Mouse (Mus musculus) kidney, adult 2 months (tissue): Measurements from ENCODE around the gene Capzb. TPM values are rescaled to one million over a fixed set of nuclear protein-coding genes. Genes with fewer than 3 reads are reported as not detected.

Experiments
- DNase-seq: peaks from one replicate; pipeline ENCODE4 v3.0.0; 2021
- H3K27ac ChIP-seq: fragments of 200-500 bp; 2 replicates; pipeline ENCODE4 v1.5.1; 2012; ENCODE audit warnings: low read depth, low read length, control low read depth, inconsistent platforms; ENCODE audit not compliant: insufficient read depth
- H3K27me3 ChIP-seq: fragments of 200-500 bp; replicated peaks from 2 replicates; pipeline ENCODE4 v1.6.1; 2012; ENCODE audit warnings: mild to moderate bottlenecking, moderate library complexity, low read length, inconsistent platforms; ENCODE audit not compliant: control insufficient read depth, insufficient read depth
- H3K36me3 ChIP-seq: fragments of 200-500 bp; 2 replicates; pipeline ENCODE4 v1.6.1; 2012; ENCODE audit warnings: mild to moderate bottlenecking, moderate library complexity, low read length, inconsistent platforms; ENCODE audit not compliant: control insufficient read depth, insufficient read depth
- H3K4me1 ChIP-seq: fragments of 200-500 bp; 2 replicates; pipeline ENCODE4 v1.6.1; 2011; ENCODE audit warnings: low read length; ENCODE audit not compliant: control insufficient read depth, insufficient read depth
- H3K4me3 ChIP-seq: fragments of 200-500 bp; 2 replicates; pipeline ENCODE4 v1.5.1; 2011; ENCODE audit warnings: mild to moderate bottlenecking, low read depth, low read length, control low read depth; ENCODE audit not compliant: insufficient read depth
- CTCF ChIP-seq: fragments of 200-500 bp; conservative IDR thresholded peaks from 2 replicates; pipeline ENCODE4 v1.5.1; 2011; ENCODE audit warnings: low read depth, mild to moderate bottlenecking, control low read depth, low read length, moderate library complexity, mixed read lengths; ENCODE audit not compliant: insufficient read depth, insufficient read length
- POLR2A ChIP-seq: fragments of 200-500 bp; IDR thresholded peaks from one replicate; pipeline ENCODE4 v1.6.1; 2011; ENCODE audit warnings: low read depth, low read length, control low read depth
- WGBS: fragments of 180-500 bp; shearing (Covaris S2); methylation state at CpG from one replicate; pipeline ENCODE4 v1.1.7; 2018; 5-methylcytosine and 5-hydroxymethylcytosine counted together
- polyA plus RNA-seq: library from polyadenylated mRNA; depleted of rRNA; stranded (reverse); fragments of >200 nt; gene quantifications from 2 replicates; pipeline ENCODE4 v1.2.3, GENCODE M21; 2012

Capzb gene
- polyA plus RNA-seq, 1 experiment: 134 TPM

DNA sequence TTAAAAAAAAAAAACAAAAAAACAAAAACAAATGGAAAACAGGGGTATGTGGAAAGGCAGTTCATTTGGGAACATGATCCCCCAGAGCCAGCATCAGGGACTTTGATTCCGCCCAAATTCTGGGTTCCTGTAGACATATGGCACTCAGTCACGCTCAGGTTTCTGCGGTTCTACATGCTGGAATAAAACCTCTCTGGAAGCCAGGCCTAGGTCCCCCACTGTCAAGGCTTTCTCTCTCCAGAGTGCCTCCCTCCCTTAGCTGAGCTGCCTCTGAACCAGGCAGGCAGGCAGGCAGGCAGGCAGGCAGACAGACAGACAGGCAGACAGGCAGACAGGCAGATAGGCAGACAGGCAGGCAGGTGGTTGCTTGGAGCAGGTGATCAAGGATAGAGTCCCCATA lies 77.5 kb downstream of the Capzb start:
- no peak for DNase-seq
- 92% methylated on average over 3 of the region's 3 CpGs for WGBS
- Histone ChIP-seq H3K4me1 (no peaks in the 10 kb centered on the region), H3K27me3 (no peaks in the 10 kb centered on the region), H3K27ac (no peak overlapping the region), H3K4me3 (no peak overlapping the region), H3K36me3 (no peaks in the 10 kb centered on the region)
- TF ChIP-seq POLR2A (no peak), CTCF (no peak)

- no peaks in the 10 kb centered on the region for H3K27me3 ChIP-seq
- no peaks in the 10 kb centered on the region for H3K4me1 ChIP-seq
- H3K27ac ChIP-seq: no peak overlapping the region
- DNase-seq: no peak
- no peak for TF ChIP-seq POLR2A
- no peak for TF ChIP-seq CTCF
- H3K36me3 ChIP-seq: no peaks in the 10 kb centered on the region
- H3K4me3 ChIP-seq: no peak overlapping the region
- 78% methylated on average over 9 of the region's 9 CpGs for WGBS
Observed at GRCm38 (mm10) chr4:139271562-139271961, 78.9 kb downstream of the Capzb start.

GRCm38 (mm10) chr4:139272951-139273680 lies 80.4 kb downstream of the Capzb start:
- H3K27me3 ChIP-seq: no peaks in the 10 kb centered on the region
- peak; percentile 34 for DNase-seq
- no peak overlapping the region for H3K27ac ChIP-seq
- H3K36me3 ChIP-seq: no peaks in the 10 kb centered on the region
- 78% methylated on average over 10 of the region's 10 CpGs for WGBS
- TF ChIP-seq CTCF: no peak
- TF ChIP-seq POLR2A: no peak
- no peaks in the 10 kb centered on the region for H3K4me1 ChIP-seq
- H3K4me3 ChIP-seq: no peak overlapping the region

- Histone ChIP-seq H3K4me1 (no peaks in the 10 kb centered on the region), H3K4me3 (no peak overlapping the region), H3K27me3 (no peaks in the 10 kb centered on the region), H3K36me3 (no peaks in the 10 kb centered on the region), H3K27ac (no peak overlapping the region)
- no peak for TF ChIP-seq CTCF
- no peak for TF ChIP-seq POLR2A
- DNase-seq: no peak
- WGBS: 67% methylated on average over 7 of the region's 7 CpGs
Observed at GRCm38 (mm10) chr4:139274573-139274972, 81.9 kb downstream of the Capzb start.

DNA sequence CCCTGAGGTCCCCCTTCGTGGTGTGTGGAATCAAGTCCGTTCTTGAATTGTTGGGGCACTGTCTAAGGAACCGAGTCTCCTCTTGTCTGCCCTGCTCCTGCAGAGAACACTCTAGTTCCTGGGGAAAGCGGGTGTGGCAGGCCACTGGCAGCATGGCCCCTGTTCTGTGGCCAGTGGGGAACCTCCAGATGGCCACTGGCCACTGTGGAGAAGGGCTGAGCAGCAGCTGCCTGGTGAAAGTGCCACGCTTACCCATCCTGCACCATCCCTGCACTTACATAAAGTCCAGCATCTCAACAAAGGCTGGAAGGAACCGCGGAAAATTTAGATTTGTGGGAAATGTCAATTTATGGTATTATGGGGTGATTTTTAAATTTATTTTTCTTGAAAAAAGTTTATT lies 83.7 kb downstream of the Capzb start:
- H3K27ac ChIP-seq: no peak overlapping the region
- H3K36me3 ChIP-seq: no peaks in the 10 kb centered on the region
- TF ChIP-seq CTCF (no peak), POLR2A (no peak)
- no peaks in the 10 kb centered on the region for H3K27me3 ChIP-seq
- H3K4me3 ChIP-seq: no peak overlapping the region
- no peaks in the 10 kb centered on the region for H3K4me1 ChIP-seq
- 87% methylated on average over 7 of the region's 7 CpGs for WGBS
- no peak for DNase-seq

DNA sequence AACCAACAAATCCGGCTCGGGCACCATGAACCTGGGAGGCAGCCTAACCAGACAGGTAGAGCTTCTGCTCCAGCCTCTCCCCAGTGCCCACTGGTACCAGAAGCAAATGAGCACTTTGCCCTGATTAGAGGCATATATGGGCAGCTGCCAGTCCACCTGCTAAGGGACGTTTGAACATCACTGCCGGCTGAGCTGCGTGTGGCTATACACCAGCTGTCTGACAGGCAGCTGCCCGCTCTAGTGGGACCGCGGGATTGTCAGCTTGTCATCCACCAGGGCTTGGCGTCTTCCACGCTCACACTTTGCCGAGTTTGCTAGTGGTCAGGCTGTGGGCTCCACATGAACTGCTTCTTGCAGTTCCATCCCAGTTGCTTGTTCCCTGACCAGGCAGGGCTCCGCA lies 87.8 kb downstream of the Capzb start:
- peaks cover 3% of the 10 kb centered on the region; the same call in 1 of the 2 replicates for H3K4me1 ChIP-seq
- H3K27ac ChIP-seq: no peak overlapping the region
- 87% methylated on average over 12 of the region's 12 CpGs for WGBS
- TF ChIP-seq POLR2A: no peak
- no peak for TF ChIP-seq CTCF
- H3K36me3 ChIP-seq: no peaks in the 10 kb centered on the region; the same call in 1 of the 2 replicates
- DNase-seq: no peak
- H3K27me3 ChIP-seq: no peaks in the 10 kb centered on the region
- no peak overlapping the region for H3K4me3 ChIP-seq

DNA sequence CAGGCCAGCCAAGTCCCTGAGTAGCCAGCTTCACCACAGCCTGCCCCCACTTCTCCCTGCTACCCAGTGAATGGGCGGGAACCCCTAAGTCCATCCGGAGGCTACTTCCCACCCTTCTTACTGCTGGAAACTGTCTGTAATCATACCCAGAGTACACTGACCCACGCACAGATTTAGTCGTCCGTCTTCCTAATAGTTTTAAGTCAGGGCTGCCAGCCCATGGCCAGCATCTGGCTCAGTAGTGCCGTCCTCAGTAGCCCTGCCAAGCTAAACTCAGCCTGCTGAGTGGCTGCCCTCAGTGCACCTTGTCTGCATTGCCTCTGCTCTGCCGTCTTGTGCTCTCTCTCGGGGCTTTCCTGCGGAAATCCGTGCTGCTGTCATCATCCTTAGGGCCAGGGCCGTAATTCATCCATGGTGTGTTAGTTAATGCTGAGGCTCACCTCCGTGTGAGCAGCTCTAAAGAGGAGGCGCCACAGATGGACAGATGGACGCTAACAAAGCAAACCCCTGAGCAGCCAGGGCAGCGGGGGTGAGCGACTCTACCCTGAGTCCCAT lies 89.2 kb downstream of the Capzb start:
- H3K36me3 ChIP-seq: no peaks in the 10 kb centered on the region; the same call in 1 of the 2 replicates
- TF ChIP-seq POLR2A: no peak
- TF ChIP-seq CTCF: no peak
- H3K27ac ChIP-seq: peak overlapping the region; percentile 49
- peak; percentile 64 for DNase-seq
- H3K4me1 ChIP-seq: peaks cover 3% of the 10 kb centered on the region; the same call in 1 of the 2 replicates
- no peak overlapping the region for H3K4me3 ChIP-seq
- WGBS: 51% methylated on average over 16 of the region's 16 CpGs
- no peaks in the 10 kb centered on the region for H3K27me3 ChIP-seq
